Mouse (Mus musculus): ENCODE measurements around the gene Pacsin1. TPM values are rescaled to one million over a fixed set of nuclear protein-coding genes. Genes with fewer than 3 reads are reported as not detected.

The Pacsin1 gene
- total and polyA plus RNA-seq, 2 experiments: 0.23 TPM; not detected in 1

DNA sequence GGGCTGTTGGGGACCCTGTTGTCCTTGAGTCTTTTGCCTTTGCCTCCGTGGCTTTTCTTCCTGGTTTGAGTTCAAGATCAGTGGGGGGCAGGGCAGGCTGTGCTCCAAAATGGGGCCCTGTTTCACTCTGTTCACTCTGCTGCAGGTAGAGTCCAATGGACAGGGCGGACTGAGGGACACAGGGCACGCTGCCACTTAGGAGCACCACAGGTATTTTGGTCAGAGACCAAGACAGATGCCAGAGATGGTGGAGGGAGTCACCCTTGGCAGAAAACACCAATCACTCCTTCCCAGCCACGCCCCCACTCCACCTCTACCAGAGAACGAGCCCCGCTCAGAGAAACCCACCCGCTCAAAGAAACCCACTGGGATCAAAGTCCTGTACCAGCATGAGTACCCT is 9.5 kb upstream of the Pacsin1 start:
- Histone ChIP-seq H3K79me2 (ENCODE audit: control insufficient read depth, insufficient read depth, low read length) (no peaks in the 10 kb centered on the region), H3K36me3 (ENCODE audit: control insufficient read depth, insufficient read depth, low read length) (no peaks in the 10 kb centered on the region), H3K4me1 (ENCODE audit: control insufficient read depth, insufficient read depth, low read length) (peaks cover 12% of the 10 kb centered on the region; the same call in 1 of the 2 replicates), H3K4me3 (ENCODE audit: insufficient read depth, low read depth, low read length) (no peak overlapping the region), H3K9ac (ENCODE audit: low read depth, low read length) (no peak overlapping the region), H3K27me3 (ENCODE audit: control insufficient read depth, insufficient read depth, low read length) (no peaks in the 10 kb centered on the region), H3K27ac (replicated peaks; ENCODE audit: insufficient read depth, low read depth, low read length) (no peak overlapping the region)
- DNase-seq (ENCODE audit: extremely low read depth, low read depth, low spot score): peak; percentile 52
- TF ChIP-seq CTCF (IDR thresholded peaks at IDR 0.05; ENCODE audit: low read depth, low read length): no peak
- no peak for TF ChIP-seq POLR2A (IDR thresholded peaks at IDR 0.05; ENCODE audit: extremely low read depth, insufficient read depth, low read length)
- WGBS: 37% methylated on average over 7 of the region's 7 CpGs

DNA sequence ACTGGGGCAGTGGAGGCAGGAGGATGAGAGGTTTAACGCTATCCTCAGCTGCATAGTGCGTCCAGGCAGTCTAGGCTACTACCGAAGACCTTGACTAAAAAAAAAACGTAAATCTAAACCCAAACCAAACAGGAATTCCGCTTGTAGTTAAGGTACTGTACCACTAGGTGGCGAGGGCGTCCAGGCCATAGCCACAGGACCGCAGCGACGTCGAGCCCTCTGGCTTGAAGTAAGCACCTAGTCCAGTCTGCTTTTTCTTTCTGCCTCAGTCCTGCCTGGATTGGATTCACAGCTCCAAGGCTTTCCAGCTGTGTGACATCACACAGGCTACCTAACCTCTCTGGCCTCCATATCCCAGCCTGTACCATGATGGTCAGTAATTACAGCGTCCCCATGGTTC is 5.1 kb upstream of the Pacsin1 start:
- Histone ChIP-seq H3K36me3 (ENCODE audit: control insufficient read depth, insufficient read depth, low read length) (no peaks in the 10 kb centered on the region), H3K27ac (replicated peaks; ENCODE audit: insufficient read depth, low read depth, low read length) (peak overlapping the region; percentile 70), H3K4me3 (ENCODE audit: insufficient read depth, low read depth, low read length) (no peak overlapping the region; the same call in 1 of the 2 replicates), H3K9ac (ENCODE audit: low read depth, low read length) (peak overlapping the region; percentile 50), H3K27me3 (ENCODE audit: control insufficient read depth, insufficient read depth, low read length) (peaks cover 3% of the 10 kb centered on the region; the same call in 1 of the 2 replicates), H3K79me2 (ENCODE audit: control insufficient read depth, insufficient read depth, low read length) (no peaks in the 10 kb centered on the region), H3K4me1 (ENCODE audit: control insufficient read depth, insufficient read depth, low read length) (peaks cover 12% of the 10 kb centered on the region; the same call in 1 of the 2 replicates)
- 6% methylated on average over 12 of the region's 12 CpGs for WGBS
- DNase-seq (ENCODE audit: extremely low read depth, low read depth, low spot score): peak; percentile 76
- TF ChIP-seq POLR2A (IDR thresholded peaks at IDR 0.05; ENCODE audit: extremely low read depth, insufficient read depth, low read length) (no peak), CTCF (IDR thresholded peaks at IDR 0.05; ENCODE audit: low read depth, low read length) (peak; percentile 98)

DNA sequence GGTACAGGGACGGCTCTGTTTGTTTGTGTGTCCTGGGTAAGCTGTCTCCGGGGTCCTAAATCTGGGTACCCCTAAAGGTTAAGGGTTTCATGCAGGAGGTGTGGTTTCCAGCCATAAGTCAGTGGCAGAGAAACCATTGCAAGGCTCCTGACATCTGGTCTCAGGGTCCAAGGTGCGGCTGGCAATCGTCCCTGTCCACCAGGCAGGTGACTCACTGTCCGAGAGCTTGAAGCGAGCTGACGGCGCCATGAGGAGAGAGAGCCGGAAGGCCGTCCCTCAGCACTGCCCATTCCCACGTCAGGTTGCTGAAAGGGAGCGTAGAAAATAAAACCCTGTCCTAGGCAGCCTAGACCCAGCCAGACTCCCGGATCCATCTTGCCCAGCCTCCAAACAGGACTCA is 4.7 kb upstream of the Pacsin1 start:
- peak; percentile 88 for DNase-seq (ENCODE audit: extremely low read depth, low read depth, low spot score)

DNA sequence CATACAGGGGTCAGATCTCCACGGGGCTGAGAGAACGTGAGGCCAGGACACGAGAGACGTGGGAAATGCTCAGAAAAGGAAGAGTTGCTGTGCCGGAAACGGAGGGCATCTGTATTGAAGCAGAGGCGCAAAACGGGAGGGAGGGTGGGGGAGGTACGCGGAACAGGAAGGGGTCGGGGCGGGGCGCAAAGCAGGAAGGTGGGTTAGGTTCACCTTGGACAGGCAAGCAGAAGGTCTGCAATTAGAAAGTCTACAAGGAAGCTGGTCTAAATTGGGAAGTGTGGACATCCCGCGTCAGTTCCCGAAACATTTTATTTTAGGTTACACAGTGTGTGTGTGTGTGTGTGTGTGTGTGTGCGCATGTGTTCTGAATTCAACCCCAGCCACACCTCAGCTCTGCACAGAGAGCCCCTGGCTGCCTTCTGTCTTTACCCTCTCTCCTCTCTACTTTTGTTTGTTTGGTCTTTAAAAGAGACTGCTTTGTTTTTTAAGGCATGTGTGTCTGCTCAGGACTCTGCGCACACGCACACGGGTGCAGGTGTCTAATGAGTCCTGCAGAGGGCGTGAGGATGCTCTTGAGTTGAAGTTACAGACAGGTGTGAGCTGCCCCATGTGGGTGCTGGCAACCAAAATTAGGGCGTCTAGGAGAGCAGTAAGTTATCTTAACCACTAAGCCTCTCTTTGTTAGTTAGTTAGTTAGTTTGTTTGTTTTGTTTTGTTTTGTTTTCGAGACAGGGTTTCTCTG is 3.1 kb upstream of the Pacsin1 start:
- Histone ChIP-seq H3K79me2 (ENCODE audit: control insufficient read depth, insufficient read depth, low read length) (no peaks in the 10 kb centered on the region), H3K27me3 (ENCODE audit: control insufficient read depth, insufficient read depth, low read length) (peaks cover 14% of the 10 kb centered on the region; the same call in 1 of the 2 replicates), H3K4me1 (ENCODE audit: control insufficient read depth, insufficient read depth, low read length) (peaks cover 1% of the 10 kb centered on the region; the same call in 1 of the 2 replicates), H3K36me3 (ENCODE audit: control insufficient read depth, insufficient read depth, low read length) (no peaks in the 10 kb centered on the region), H3K9ac (ENCODE audit: low read depth, low read length) (no peak overlapping the region), H3K4me3 (ENCODE audit: insufficient read depth, low read depth, low read length) (no peak overlapping the region), H3K27ac (replicated peaks; ENCODE audit: insufficient read depth, low read depth, low read length) (no peak overlapping the region)
- DNase-seq (ENCODE audit: extremely low read depth, low read depth, low spot score): no peak
- 83% methylated on average over 23 of the region's 23 CpGs for WGBS
- TF ChIP-seq CTCF (IDR thresholded peaks at IDR 0.05; ENCODE audit: low read depth, low read length): no peak
- TF ChIP-seq POLR2A (IDR thresholded peaks at IDR 0.05; ENCODE audit: extremely low read depth, insufficient read depth, low read length): no peak

More for the DNA sequence above, 4.7 kb upstream of the Pacsin1 start:
- no peaks in the 10 kb centered on the region for H3K36me3 ChIP-seq (ENCODE audit: control insufficient read depth, insufficient read depth, low read length)
- 31% methylated on average over 13 of the region's 13 CpGs for WGBS
- peaks cover 8% of the 10 kb centered on the region; the same call in 1 of the 2 replicates for H3K4me1 ChIP-seq (ENCODE audit: control insufficient read depth, insufficient read depth, low read length)
- H3K9ac ChIP-seq (ENCODE audit: low read depth, low read length): peak overlapping the region; percentile 50; the same call in 1 of the 2 replicates
- H3K27ac ChIP-seq (replicated peaks; ENCODE audit: insufficient read depth, low read depth, low read length): peak overlapping the region; percentile 70
- H3K4me3 ChIP-seq (ENCODE audit: insufficient read depth, low read depth, low read length): no peak overlapping the region
- TF ChIP-seq CTCF (IDR thresholded peaks at IDR 0.05; ENCODE audit: low read depth, low read length) (no peak), POLR2A (IDR thresholded peaks at IDR 0.05; ENCODE audit: extremely low read depth, insufficient read depth, low read length) (no peak)
- H3K27me3 ChIP-seq (ENCODE audit: control insufficient read depth, insufficient read depth, low read length): peaks cover 7% of the 10 kb centered on the region; the same call in 1 of the 2 replicates
- no peaks in the 10 kb centered on the region for H3K79me2 ChIP-seq (ENCODE audit: control insufficient read depth, insufficient read depth, low read length)

DNA sequence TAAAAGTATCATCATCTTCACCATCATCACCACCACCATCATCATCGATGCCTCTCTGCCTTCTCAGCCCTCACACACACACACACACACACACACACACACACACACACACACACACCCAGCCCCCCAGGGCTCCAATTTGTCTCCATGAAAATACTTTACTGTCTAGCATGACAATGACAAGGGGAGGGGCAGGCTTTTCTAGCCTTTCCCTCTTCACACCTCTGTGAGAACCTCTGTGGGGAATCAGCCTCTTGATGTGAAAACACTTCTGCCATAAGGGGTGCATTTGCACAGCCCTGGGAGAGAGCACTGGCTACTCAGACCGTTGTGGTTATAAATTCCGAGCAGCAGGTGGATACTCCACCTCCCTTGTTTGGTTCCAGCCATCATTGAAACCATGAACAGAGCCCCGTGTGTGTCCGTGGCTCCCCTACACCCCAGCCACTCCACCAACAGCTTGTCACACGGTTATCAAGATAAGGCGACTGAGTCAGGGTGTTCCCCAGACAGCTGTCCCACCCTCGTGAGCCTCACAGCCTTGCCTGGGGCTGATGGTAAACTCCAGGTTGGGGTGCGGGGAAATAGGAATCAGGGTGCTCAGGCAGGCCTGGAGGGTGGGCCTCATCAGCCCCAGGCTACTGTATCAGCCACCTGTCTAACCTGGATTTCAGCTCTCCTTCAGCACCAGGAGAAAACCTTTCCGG is 1.9 kb upstream of the Pacsin1 start:
- Histone ChIP-seq H3K9ac (ENCODE audit: low read depth, low read length) (no peak overlapping the region), H3K4me3 (ENCODE audit: insufficient read depth, low read depth, low read length) (no peak overlapping the region), H3K27ac (replicated peaks; ENCODE audit: insufficient read depth, low read depth, low read length) (no peak overlapping the region), H3K36me3 (ENCODE audit: control insufficient read depth, insufficient read depth, low read length) (no peaks in the 10 kb centered on the region), H3K27me3 (ENCODE audit: control insufficient read depth, insufficient read depth, low read length) (peaks cover 14% of the 10 kb centered on the region; the same call in 1 of the 2 replicates), H3K4me1 (ENCODE audit: control insufficient read depth, insufficient read depth, low read length) (peaks cover 1% of the 10 kb centered on the region; the same call in 1 of the 2 replicates), H3K79me2 (ENCODE audit: control insufficient read depth, insufficient read depth, low read length) (no peaks in the 10 kb centered on the region)
- TF ChIP-seq POLR2A (IDR thresholded peaks at IDR 0.05; ENCODE audit: extremely low read depth, insufficient read depth, low read length) (no peak), CTCF (IDR thresholded peaks at IDR 0.05; ENCODE audit: low read depth, low read length) (no peak)
- WGBS: 79% methylated on average over 10 of the region's 10 CpGs
- no peak for DNase-seq (ENCODE audit: extremely low read depth, low read depth, low spot score)
